Mouse (Mus musculus) kidney, postnatal 10 days (tissue): ENCODE results near the gene H2afv.
"Not testable (repeated sequence)": the region's sequence is repeated elsewhere in the genome, so short reads cannot be mapped to it uniquely, and the experiment has no call there.

Experiments used
- DNase-seq: peaks from one replicate; pipeline ENCODE4 v3.0.0; 2021; ENCODE audit warnings: mixed read lengths

H2afv gene

DNA sequence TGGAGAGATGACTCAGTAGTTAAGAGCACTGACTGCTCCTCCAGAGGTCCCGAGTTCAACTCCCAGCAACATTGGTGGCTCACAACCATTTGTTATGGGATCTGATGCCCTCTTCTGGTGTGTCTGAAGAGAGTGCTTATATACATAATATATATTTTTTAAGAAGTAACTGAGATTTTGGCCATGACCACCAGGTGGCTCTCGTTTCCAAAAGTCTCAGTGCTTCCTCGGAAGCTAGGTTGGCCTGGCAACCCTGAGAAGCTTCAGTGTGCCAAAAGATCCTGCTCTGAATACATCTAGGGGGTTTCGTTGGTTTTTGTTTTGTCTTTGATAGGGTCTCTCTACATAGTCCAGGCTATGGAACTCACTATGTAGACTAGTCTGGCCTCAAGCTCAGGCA is 20.9 kb upstream of the H2afv start:
- peak; percentile 79 for DNase-seq

GRCm38 (mm10) chr11:6463159-6463837 is 19.1 kb upstream of the H2afv start:
- no peak for DNase-seq

DNA sequence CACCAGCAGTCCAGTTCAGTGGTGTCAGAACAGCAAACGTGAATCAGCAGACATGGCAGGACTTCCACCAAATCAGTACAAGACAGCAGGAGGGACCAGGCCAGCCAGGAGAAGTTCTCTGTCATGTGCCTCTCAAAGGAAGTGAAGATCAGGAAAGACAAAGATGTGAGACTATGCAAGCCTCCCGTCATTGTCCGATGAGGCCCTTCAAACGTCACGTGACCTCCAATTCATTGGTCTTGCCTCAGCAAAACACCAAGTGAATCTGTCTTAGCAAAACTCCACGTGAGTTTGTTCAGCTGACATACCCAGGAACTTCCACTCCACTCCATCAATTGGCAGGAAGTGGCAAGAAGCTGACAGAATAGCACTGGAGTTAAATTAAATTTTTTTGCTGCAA is 11.8 kb upstream of the H2afv start:
- DNase-seq, result no peak

GRCm38 (mm10) chr11:6448155-6448554 is 3.9 kb upstream of the H2afv start:
- DNase-seq, result not testable (repeated sequence)

DNA sequence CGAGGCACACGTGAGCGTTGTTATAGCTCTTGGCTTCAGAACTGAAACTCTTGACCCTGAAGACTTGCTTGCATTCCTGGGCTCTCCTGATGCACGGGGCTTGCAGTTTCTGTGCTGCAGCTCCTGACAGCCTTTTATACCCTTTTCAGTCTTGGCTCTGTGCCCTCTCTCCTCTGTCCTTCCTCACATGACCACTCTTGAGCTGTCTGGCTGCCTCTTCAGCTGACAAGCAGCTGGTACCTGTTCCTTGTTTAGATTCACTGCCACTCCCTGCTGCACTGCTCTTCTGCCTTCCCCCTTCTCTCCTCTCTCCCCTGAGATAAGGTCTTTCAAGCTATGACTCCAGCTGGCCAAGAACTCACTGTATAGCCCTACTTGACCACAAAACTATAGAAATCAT is 3.2 kb upstream of the H2afv start:
- DNase-seq, result no peak

DNA sequence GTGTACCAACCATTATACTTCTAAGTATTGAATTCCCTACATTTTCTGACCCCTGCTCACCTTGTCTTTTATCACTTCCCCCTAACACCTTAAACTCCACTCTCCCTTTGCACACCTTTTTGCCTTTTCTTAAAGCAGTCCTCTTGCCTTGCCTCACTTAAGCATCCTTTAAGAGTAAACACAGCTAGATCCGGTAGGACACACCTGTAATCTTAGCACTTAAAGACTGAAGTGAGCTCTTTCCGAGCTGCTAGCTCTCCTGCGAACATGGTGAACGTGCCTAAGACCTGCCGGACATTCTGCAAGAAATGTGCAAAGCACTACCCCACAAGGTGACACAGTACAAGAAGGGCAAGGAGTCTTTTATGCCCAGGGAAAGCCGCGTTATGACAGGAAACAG is 1.7 kb upstream of the H2afv start:
- DNase-seq, result no peak

DNA sequence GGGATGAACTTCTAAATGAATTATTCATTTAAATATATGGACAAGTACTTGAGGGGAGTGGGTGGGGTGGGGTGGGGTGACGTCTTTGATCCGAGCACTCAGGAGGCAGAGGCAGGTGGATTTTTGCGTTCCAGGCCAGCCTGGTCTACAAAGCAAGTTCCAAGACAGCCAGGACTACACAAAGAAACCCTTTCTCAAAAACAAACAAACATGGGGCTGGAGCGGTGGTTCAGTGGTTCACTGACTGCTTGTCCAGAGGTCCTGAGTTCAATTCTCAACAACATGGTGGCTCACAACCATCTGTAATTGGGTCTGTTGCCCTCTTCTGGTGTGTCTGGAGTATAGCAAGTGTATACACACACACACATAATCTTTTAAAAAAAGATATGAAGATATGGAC is 1.2 kb upstream of the H2afv start:
- DNase-seq, result no peak

DNA sequence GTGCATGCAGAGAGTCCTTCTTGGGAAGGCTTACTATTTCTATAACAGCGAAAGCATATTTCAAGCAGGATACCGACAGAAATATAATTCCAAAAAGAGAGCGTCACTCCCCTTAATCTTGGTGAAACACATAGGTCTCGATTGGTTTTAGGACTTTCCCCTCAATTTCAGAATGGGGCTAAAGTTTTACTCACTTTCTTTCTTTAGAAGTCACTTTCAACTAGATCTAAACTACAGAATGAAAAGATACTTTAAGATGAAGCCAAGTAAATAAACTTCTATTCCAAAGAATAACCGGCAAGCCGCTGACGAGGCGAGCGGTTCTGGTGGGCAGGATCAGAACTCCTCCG is 541 bp downstream of the H2afv start:
- no peak for DNase-seq

DNA sequence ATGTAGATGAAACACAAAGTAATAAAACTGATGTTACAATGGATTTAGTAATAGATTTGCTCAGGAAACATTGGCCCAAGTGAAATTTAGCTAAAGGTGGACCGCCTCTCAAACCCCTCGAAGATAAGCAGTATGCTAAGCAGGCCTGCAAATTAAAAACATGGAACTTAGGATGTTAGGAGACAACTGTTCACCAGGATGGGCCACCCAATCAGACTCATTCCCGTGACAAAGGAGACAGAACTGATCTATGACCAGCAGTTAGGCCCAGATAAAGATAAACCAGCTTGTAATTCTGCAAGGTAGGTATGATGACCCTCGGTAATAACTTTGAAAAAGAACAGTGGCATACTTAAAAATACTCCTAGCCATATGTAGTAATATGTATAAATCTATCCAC is 1.1 kb downstream of the H2afv start:
- DNase-seq, result no peak

- no peak for DNase-seq
Measured at GRCm38 (mm10) chr11:6442566-6442965, 1.7 kb downstream of the H2afv start.

GRCm38 (mm10) chr11:6440171-6440570 is 4.1 kb downstream of the H2afv start:
- no peak for DNase-seq

- no peak for DNase-seq
Measured at GRCm38 (mm10) chr11:6437667-6438066, 6.6 kb downstream of the H2afv start.

- DNase-seq, result peak; percentile 74
Measured at GRCm38 (mm10) chr11:6436442-6436841, 7.8 kb downstream of the H2afv start.

- DNase-seq, result no peak
Measured at GRCm38 (mm10) chr11:6430186-6430585, 14.1 kb downstream of the H2afv start.

GRCm38 (mm10) chr11:6420722-6421350 is 23.4 kb downstream of the H2afv start:
- no peak for DNase-seq

- DNase-seq, result no peak
Measured at GRCm38 (mm10) chr11:6420283-6420703, 23.9 kb downstream of the H2afv start.

DNA sequence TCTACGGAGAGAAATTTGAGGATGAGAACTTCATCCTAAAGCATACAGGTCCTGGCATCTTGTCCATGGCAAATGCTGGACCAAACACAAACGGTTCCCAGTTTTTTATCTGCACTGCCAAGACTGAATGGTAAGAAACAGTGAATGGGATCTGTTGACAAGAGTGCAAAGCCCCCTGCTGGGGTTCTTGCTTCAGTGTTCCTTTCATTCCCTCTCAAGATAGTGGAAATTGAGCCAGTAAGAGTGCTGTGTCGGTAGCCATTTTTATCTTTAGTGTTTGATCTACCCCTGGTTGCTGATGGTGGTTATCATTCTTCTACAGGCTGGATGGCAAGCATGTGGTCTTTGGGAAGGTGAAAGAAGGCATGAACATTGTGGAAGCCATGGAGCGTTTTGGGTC is 25.1 kb downstream of the H2afv start:
- not testable (repeated sequence) for DNase-seq

GRCm38 (mm10) chr11:6418751-6419150 is 25.5 kb downstream of the H2afv start:
- no peak for DNase-seq

DNA sequence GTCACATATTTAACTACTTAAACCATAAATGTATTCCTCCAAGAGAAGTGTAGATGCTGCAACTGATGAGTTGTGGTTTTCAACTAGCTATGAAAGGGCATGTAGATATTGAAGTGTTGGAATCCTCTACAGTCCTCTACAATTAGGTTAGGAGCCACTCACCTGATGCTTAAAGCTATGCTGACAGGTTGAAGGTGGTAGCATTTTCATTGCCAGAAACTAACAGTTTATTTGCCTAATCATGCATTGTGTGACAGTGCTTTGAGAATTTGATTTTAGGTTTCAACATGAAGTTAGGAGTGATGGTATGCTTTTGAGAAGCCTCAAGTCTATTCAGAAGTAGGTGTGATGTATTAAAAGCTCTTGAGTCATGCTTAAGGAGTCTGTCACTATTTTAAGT is 26.8 kb downstream of the H2afv start:
- DNase-seq, result no peak

- no peak for DNase-seq
Measured at GRCm38 (mm10) chr11:6417069-6417468, 27.2 kb downstream of the H2afv start.

GRCm38 (mm10) chr11:6416405-6417034 is 27.7 kb downstream of the H2afv start:
- peak; percentile 90 for DNase-seq

GRCm38 (mm10) chr11:6415551-6416404 is 28.5 kb downstream of the H2afv start:
- peak; percentile 99 for DNase-seq

- peak; percentile 36 for DNase-seq
Measured at GRCm38 (mm10) chr11:6414751-6415550, 29.3 kb downstream of the H2afv start, which contains the start of gene Ppia. Ppia (plus strand) TSS chr11:6415443.
